Mouse (Mus musculus): Measurements from ENCODE around the gene Tpm3.

Gene Tpm3

GRCm38 (mm10) chr3:90134993-90135392, 62.5 kb downstream of the Tpm3 start:
- peak in 1 of 2 experiments; percentile 41 for DNase-seq (ENCODE audit: inconsistent age in 2 of 2, low spot score in 1 of 2)

- DNase-seq (ENCODE audit: inconsistent age in 2 of 2, low spot score in 1 of 2) = no peak
Observed at GRCm38 (mm10) chr3:90136660-90137059, 64.2 kb downstream of the Tpm3 start.

- DNase-seq (ENCODE audit: inconsistent age in 2 of 2, low spot score in 1 of 2) = no peak
Observed at GRCm38 (mm10) chr3:90137606-90138005, 65.2 kb downstream of the Tpm3 start.

- DNase-seq (ENCODE audit: inconsistent age in 2 of 2, low spot score in 1 of 2) = peak; percentile 52 to 84
Observed at GRCm38 (mm10) chr3:90139962-90140361, 67.5 kb downstream of the Tpm3 start.

GRCm38 (mm10) chr3:90145461-90145860, 73.0 kb downstream of the Tpm3 start:
- DNase-seq (ENCODE audit: inconsistent age in 2 of 2, low spot score in 1 of 2) = no peak

- DNase-seq (ENCODE audit: inconsistent age in 2 of 2, low spot score in 1 of 2) = no peak
Observed at GRCm38 (mm10) chr3:90146651-90147050, 74.2 kb downstream of the Tpm3 start.

Data from adrenal gland, adult (tissue).